Mouse (Mus musculus): ENCODE results near the gene Stip1. TPM values are rescaled to one million over a fixed set of nuclear protein-coding genes. Genes with fewer than 3 reads are reported as not detected.
"Not testable (repeated sequence)": the region's sequence is repeated elsewhere in the genome, so short reads cannot be mapped to it uniquely, and the experiment has no call there.

Stip1 gene
- polyA plus RNA-seq, 1 experiment, result 544 TPM

DNA sequence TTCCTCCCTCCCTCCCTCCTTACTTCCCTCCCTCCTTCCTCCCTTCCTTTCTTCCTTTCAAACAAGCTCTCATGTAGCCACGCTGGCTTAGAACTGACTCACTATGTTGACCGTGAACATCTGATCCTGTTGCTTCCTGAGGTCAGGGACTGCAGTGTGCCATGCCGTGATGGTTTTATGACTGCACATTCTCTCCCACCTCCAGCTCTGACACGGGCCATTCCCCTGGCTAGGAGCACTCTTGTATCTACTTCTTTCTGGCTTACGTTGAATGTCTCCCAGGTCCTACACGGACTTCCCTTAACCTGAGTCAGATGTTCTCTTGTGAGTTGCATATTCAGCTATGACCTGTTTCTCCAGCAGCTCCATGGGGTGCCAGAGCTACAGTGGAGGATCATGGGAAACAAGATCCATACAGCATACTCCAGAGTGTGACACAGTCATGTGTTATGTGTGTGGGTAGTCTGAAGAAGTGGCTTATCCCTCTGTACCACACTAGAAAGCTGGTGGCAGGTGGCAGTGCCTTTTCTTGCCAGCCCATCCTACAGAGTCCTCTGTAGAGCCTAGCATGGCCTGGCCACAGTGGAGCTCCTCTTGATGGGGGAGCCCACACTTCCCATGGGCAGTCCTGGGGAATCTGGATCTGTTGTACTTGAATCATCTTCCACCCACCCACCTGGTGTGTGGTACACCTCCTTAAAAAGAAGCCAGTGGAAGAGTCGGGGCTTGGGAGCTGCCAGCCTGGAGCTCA lies 41.9 kb upstream of the Stip1 start:
- Histone ChIP-seq H3K36me3 (ENCODE audit: control insufficient read depth, insufficient read depth, low read length, poor library complexity, severe bottlenecking) (no peaks in the 10 kb centered on the region), H3K9me3 (replicated peaks; ENCODE audit: control insufficient read depth, insufficient read depth, low read length, poor library complexity, severe bottlenecking) (no peaks in the 10 kb centered on the region), H3K4me1 (ENCODE audit: control insufficient read depth, insufficient read depth, low read length) (no peaks in the 10 kb centered on the region), H3K27me3 (ENCODE audit: control insufficient read depth, insufficient read depth, low read length, poor library complexity, severe bottlenecking) (no peaks in the 10 kb centered on the region), H3K9ac (ENCODE audit: low read depth, poor library complexity, severe bottlenecking) (no peak overlapping the region), H3K27ac (ENCODE audit: insufficient read depth, low read length) (no peak overlapping the region), H3K4me3 (ENCODE audit: low read depth, low read length) (no peak overlapping the region)
- TF ChIP-seq CTCF (IDR thresholded peaks at IDR 0.05; ENCODE audit: low read depth, low read length) (no peak), EP300 (IDR thresholded peaks at IDR 0.05; ENCODE audit: insufficient read depth, low read depth, low read length) (no peak), POLR2A (IDR thresholded peaks at IDR 0.05; ENCODE audit: insufficient read depth, low read length) (no peak)

DNA sequence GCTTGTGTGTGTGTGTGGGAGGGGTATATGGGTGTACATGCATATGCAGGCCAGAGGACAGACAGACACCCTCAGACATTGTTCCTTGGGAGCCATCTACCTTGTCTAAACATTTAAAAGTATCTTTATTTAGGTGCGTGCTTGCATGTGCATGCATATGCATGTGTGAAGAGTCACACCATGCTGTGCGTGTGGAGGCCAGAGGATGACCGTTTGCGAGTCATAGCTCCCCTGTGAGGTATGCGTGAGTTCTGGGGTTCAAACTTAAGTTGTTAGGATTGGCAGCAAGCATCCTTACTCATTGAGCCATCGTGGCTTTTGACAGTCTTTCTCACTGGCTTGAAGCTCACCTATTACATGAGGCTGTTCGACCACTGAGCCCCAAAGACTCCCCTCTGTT lies 38.5 kb upstream of the Stip1 start:
- H3K4me3 ChIP-seq (ENCODE audit: low read depth, low read length), result no peak overlapping the region
- H3K9me3 ChIP-seq (replicated peaks; ENCODE audit: control insufficient read depth, insufficient read depth, low read length, poor library complexity, severe bottlenecking), result no peaks in the 10 kb centered on the region
- H3K27me3 ChIP-seq (ENCODE audit: control insufficient read depth, insufficient read depth, low read length, poor library complexity, severe bottlenecking), result no peaks in the 10 kb centered on the region
- no peaks in the 10 kb centered on the region for H3K36me3 ChIP-seq (ENCODE audit: control insufficient read depth, insufficient read depth, low read length, poor library complexity, severe bottlenecking)
- no peak overlapping the region for H3K9ac ChIP-seq (ENCODE audit: low read depth, poor library complexity, severe bottlenecking)
- TF ChIP-seq POLR2A (IDR thresholded peaks at IDR 0.05; ENCODE audit: insufficient read depth, low read length) (no peak), CTCF (IDR thresholded peaks at IDR 0.05; ENCODE audit: low read depth, low read length) (no peak), EP300 (IDR thresholded peaks at IDR 0.05; ENCODE audit: insufficient read depth, low read depth, low read length) (no peak)
- no peaks in the 10 kb centered on the region for H3K4me1 ChIP-seq (ENCODE audit: control insufficient read depth, insufficient read depth, low read length)
- H3K27ac ChIP-seq (ENCODE audit: insufficient read depth, low read length), result no peak overlapping the region

DNA sequence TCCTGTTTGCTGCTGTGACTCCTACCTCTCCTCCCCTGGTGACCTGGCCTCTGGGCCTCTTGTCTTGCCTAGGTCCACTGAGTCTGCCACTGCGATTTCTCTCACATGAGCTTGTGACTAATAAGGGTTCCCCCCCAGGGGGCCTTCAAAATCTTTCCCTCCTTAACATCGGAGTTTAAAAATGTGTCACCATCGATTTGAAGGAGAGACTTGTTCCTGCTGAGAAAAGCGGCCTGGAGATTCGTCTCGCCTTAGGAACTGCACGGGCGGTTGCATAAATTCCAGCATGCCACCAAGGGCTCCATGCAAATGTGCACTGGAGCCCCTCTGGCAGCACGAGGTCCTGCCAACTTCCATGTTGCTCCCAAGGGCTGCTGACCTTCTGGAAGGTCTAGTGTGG lies 37.9 kb upstream of the Stip1 start:
- TF ChIP-seq POLR2A (IDR thresholded peaks at IDR 0.05; ENCODE audit: insufficient read depth, low read length) (no peak), CTCF (IDR thresholded peaks at IDR 0.05; ENCODE audit: low read depth, low read length) (no peak)
- Histone ChIP-seq H3K4me3 (ENCODE audit: low read depth, low read length) (no peak overlapping the region), H3K9ac (ENCODE audit: low read depth, poor library complexity, severe bottlenecking) (no peak overlapping the region), H3K27me3 (ENCODE audit: control insufficient read depth, insufficient read depth, low read length, poor library complexity, severe bottlenecking) (no peaks in the 10 kb centered on the region), H3K36me3 (ENCODE audit: control insufficient read depth, insufficient read depth, low read length, poor library complexity, severe bottlenecking) (no peaks in the 10 kb centered on the region), H3K9me3 (replicated peaks; ENCODE audit: control insufficient read depth, insufficient read depth, low read length, poor library complexity, severe bottlenecking) (no peaks in the 10 kb centered on the region), H3K4me1 (ENCODE audit: control insufficient read depth, insufficient read depth, low read length) (no peaks in the 10 kb centered on the region), H3K27ac (ENCODE audit: insufficient read depth, low read length) (no peak overlapping the region)

DNA sequence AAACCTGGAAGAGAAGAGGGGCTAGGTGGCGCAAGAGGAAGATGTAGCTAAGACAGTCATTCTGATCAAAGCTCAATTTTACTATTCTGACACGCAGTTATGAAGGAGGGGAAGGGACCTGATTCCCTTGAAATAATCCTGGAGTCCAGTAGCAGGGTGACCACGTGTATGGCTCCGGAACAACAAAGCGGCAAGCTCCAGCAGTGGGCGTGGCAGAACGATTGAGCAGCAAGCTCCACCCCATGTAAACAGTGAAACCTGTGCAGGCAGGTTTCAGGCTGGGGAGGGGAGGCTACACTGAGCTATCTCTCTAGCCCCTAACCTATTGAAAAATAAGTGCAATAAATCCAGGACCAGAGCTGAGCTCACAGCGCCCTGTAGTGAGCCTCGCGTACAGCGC lies 35.6 kb upstream of the Stip1 start:
- not testable (repeated sequence) for H3K36me3 ChIP-seq (ENCODE audit: control insufficient read depth, insufficient read depth, low read length, poor library complexity, severe bottlenecking); H3K9ac ChIP-seq (ENCODE audit: low read depth, poor library complexity, severe bottlenecking); H3K27ac ChIP-seq (ENCODE audit: insufficient read depth, low read length); H3K4me1 ChIP-seq (ENCODE audit: control insufficient read depth, insufficient read depth, low read length); H3K4me3 ChIP-seq (ENCODE audit: low read depth, low read length); H3K9me3 ChIP-seq (replicated peaks; ENCODE audit: control insufficient read depth, insufficient read depth, low read length, poor library complexity, severe bottlenecking); H3K27me3 ChIP-seq (ENCODE audit: control insufficient read depth, insufficient read depth, low read length, poor library complexity, severe bottlenecking)
- TF ChIP-seq EP300 (IDR thresholded peaks at IDR 0.05; ENCODE audit: insufficient read depth, low read depth, low read length), result peak; percentile 58; the same call in 1 of the 2 replicates

DNA sequence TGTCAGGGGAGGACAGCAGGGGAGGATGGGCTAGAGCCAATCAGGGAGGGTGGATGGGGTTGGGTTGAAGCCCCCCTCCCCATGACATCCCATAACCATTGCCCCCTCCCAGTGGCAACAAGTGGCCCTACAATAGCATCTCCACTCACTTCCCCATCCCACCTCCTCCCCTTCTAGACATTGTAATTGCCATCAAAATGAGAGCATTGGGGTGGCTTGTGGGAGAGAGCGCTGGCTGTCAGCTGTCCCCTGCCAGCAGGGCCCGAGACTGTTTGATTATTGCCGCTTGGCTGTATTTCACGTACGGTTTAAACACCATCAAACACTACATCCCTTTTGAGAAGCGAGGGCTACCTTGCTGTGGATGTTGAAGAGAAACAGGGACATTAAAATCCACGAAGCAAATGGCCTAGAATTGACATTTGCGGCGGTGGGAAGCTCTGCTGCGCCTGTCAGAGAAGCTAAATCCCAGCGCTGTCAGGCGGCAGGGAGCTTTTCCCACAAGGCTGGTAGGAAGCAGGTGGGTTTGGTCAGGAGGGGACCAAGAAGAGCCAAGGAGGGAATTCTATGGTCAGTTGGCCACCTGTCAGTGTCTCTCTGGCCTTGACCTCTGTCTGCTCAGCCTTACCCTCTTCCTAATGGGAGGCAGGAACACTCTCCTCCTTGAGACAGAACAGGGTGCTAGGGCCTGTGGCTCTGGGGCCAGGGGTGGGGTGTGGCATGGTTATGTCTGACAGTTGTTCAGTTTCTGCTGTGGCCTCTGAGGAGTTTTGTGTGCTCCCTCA lies 34.4 kb upstream of the Stip1 start:
- no peak for TF ChIP-seq POLR2A (IDR thresholded peaks at IDR 0.05; ENCODE audit: insufficient read depth, low read length)
- TF ChIP-seq CTCF (IDR thresholded peaks at IDR 0.05; ENCODE audit: low read depth, low read length), result no peak
- no peak for TF ChIP-seq EP300 (IDR thresholded peaks at IDR 0.05; ENCODE audit: insufficient read depth, low read depth, low read length)
- Histone ChIP-seq H3K9me3 (replicated peaks; ENCODE audit: control insufficient read depth, insufficient read depth, low read length, poor library complexity, severe bottlenecking) (no peaks in the 10 kb centered on the region), H3K4me3 (ENCODE audit: low read depth, low read length) (no peak overlapping the region), H3K27me3 (ENCODE audit: control insufficient read depth, insufficient read depth, low read length, poor library complexity, severe bottlenecking) (no peaks in the 10 kb centered on the region), H3K9ac (ENCODE audit: low read depth, poor library complexity, severe bottlenecking) (no peak overlapping the region), H3K4me1 (ENCODE audit: control insufficient read depth, insufficient read depth, low read length) (no peaks in the 10 kb centered on the region), H3K36me3 (ENCODE audit: control insufficient read depth, insufficient read depth, low read length, poor library complexity, severe bottlenecking) (no peaks in the 10 kb centered on the region), H3K27ac (ENCODE audit: insufficient read depth, low read length) (no peak overlapping the region)

DNA sequence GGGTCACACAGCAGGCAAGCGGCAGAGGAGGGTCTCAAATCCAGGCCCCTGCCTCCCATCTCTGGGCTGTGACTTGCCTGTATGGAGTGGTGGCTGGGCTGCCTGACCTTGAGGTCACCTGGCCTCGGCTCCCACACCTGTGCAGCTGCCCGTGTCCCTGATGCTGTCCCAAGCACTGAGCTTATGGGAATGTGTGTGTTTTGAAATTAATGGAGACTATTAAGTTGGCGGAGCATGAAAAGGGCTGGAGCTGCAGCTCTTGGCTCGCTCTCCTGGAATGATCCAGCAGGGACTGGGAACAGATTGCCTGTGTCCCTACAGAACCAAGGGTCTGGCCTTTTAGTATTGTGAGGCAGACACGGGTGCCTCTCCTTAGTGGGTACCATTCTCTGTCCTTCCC lies 32.5 kb upstream of the Stip1 start:
- no peaks in the 10 kb centered on the region for H3K4me1 ChIP-seq (ENCODE audit: control insufficient read depth, insufficient read depth, low read length)
- H3K36me3 ChIP-seq (ENCODE audit: control insufficient read depth, insufficient read depth, low read length, poor library complexity, severe bottlenecking), result no peaks in the 10 kb centered on the region
- no peak overlapping the region for H3K27ac ChIP-seq (ENCODE audit: insufficient read depth, low read length)
- H3K9ac ChIP-seq (ENCODE audit: low read depth, poor library complexity, severe bottlenecking), result no peak overlapping the region
- H3K27me3 ChIP-seq (ENCODE audit: control insufficient read depth, insufficient read depth, low read length, poor library complexity, severe bottlenecking), result no peaks in the 10 kb centered on the region
- H3K4me3 ChIP-seq (ENCODE audit: low read depth, low read length), result no peak overlapping the region
- no peaks in the 10 kb centered on the region for H3K9me3 ChIP-seq (replicated peaks; ENCODE audit: control insufficient read depth, insufficient read depth, low read length, poor library complexity, severe bottlenecking)
- TF ChIP-seq EP300 (IDR thresholded peaks at IDR 0.05; ENCODE audit: insufficient read depth, low read depth, low read length) (no peak), POLR2A (IDR thresholded peaks at IDR 0.05; ENCODE audit: insufficient read depth, low read length) (no peak), CTCF (IDR thresholded peaks at IDR 0.05; ENCODE audit: low read depth, low read length) (no peak)

All from ES-Bruce4 (cell line).